Mouse (Mus musculus) adipocyte (in vitro differentiated cells): Measurements from ENCODE around the gene Gstcd.

Experiments
- DNase-seq: peaks from one replicate; pipeline ENCODE4 v3.0.0-alpha.2; 2016; ENCODE audit warnings: low spot score

Gene Gstcd

GRCm38 (mm10) chr3:132940181-132940990 lies 151.4 kb downstream of the Gstcd start:
- no peak for DNase-seq

GRCm38 (mm10) chr3:132939006-132939405 lies 152.8 kb downstream of the Gstcd start:
- peak; percentile 79 for DNase-seq

GRCm38 (mm10) chr3:132934649-132935048 lies 157.2 kb downstream of the Gstcd start:
- DNase-seq: no peak
